Mouse (Mus musculus) embryonic fibroblast, embryonic 13.5 days (primary cell): ENCODE data around the gene Arid1b.

ENCODE experiments used
- CTCF ChIP-seq: IDR thresholded peaks from 2 replicates; pipeline ENCODE4 v1.5.1; 2011; ENCODE audit warnings: mild to moderate bottlenecking, control low read depth, low read length, moderate library complexity, borderline replicate concordance; ENCODE audit not compliant: insufficient read depth
- POLR2A ChIP-seq: IDR thresholded peaks from 2 replicates; pipeline ENCODE4 v1.6.1; 2011; ENCODE audit warnings: low read depth, mild to moderate bottlenecking, control low read depth, low read length, moderate library complexity

DNA sequence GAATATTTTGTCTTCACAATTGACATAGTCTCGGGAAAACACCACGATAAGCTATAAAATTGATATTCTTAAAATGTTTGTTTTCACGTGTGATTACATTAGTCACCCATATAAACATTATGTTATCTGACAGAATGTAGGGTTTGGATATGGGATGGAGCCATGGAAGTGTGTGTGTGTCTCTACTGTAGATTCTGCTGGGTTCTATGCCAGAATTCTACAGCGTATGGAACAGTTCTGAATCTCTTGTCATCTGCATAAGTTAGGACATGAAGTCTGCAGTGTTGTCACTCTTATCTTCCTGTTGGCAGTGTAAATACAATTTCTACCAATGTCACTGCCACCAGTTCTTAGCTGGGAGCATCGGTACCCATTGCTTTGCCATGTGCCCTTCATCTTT, 177.3 kb downstream of the Arid1b start:
- no peak for TF ChIP-seq CTCF
- no peak for TF ChIP-seq POLR2A
